Mouse (Mus musculus) T-helper 2 cell (primary cell): Measurements from ENCODE around the gene Pknox2.

Experiments used
- in situ Hi-C: fragments of 300-600 bp; cut with MboI, MseI; formaldehyde crosslinking; loops from one replicate; pipeline ENCODE4 v1.15.1; 2025; ENCODE audit warnings: high pct_unique_total_duplicates

The Pknox2 gene

DNA sequence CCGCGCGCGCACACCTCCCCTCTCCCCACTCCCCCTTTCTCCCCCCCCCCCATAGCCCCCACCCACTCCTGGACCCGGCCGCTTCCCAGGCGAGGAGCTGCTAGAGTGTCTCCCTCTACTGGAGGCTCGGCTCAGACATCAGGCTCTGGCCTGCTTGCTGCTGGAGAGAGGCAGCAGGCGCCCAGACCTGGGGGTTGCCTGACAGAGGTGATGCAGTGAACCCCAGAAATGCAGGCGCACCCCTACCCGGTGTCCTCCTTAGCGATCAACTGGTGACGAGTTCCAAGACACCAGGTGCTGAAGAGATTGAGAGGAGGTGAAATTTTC, at the start of gene Pknox2:
Gene Pknox2 (minus strand): TSS at position 49 of the 327 bp plus-strand sequence.
- in situ Hi-C loops, result no loop called here

DNA sequence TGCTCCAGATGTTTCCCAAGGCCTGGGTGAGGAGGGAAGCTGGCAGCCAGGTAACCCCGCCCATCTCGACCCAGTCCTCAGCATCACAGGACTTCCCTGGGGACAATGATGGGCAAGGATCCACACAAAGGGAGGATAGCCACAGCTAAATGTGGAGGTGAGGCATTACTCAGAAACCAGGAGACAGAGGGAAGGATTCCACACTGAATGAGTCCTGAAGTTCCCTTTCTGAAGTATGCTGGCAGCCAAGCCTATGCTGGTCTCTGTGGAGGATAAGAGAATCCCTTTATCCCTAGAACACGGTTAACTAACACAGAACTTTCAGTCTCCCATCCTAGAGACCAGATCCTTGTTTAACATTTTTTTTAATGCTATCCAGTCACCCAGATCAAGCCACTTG, 40.8 kb upstream of the Pknox2 start:
- in situ Hi-C loops, result no loop called here

DNA sequence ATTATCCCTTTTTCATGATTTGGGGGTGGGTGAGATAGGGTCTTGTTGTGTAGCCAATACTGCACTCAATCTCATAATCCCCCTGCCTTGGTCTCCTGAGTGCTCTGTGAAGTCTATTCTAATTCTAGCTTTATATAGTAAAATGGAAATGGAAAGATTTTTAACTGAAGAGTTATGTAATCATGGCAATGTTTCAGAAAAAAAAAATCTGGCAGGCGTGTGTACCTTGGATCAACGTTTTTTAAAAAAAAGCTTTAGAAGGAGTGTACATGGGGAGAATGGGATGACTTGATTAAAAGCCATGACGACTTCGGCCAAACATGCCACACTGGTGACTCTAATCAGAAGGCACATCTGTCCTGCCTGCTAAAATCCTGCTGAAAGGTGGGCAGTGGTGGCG, 40.2 kb upstream of the Pknox2 start:
- in situ Hi-C loops, result no loop called here

DNA sequence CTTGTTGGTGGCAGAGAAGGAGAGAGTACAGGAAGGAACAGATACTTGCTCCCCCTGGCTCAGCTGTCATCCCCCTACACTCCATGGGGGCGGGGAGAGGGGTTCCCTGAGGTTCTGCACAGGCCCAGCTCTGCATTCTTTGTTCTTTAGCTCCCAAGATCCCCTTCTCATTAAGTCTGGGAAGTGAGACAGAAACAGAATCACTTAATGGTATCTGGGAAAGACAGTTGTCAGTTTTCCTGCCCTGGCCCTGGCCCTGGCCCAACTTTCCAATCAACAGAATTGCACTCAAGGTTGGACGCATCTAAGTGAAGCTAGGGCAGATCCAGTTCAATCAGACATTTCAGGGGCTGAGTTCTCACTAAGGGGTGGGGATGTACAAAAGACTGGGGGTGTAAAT, 36.0 kb upstream of the Pknox2 start:
- in situ Hi-C loops, result no loop called here

GRCm38 (mm10) chr9:37181596-37181995, 34.4 kb upstream of the Pknox2 start:
- in situ Hi-C loops, result no loop called here

DNA sequence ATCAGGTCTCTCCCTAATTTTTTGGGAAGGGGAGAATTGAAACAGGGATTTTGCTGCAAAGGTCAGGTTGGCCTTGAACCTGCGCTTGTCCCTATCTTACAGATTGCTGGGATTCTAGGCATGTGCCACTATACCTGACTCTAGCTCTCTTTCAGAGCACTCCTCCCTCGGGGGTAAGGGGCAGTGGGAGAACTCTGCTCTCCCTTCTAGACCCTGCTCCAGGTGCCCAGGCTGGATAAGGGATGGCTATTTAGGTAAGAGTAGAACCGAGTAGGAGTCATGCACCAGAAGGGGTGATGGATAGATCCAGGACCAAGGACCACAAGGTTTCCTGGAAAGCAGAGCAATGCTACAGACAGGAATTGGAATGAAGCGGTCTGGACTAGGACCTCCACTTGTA, 32.4 kb upstream of the Pknox2 start:
- in situ Hi-C loops, result loop anchor here (5.0 kb wide), 1 partner anchor 48 kb away; no protein-coding TSS in a partner anchor

DNA sequence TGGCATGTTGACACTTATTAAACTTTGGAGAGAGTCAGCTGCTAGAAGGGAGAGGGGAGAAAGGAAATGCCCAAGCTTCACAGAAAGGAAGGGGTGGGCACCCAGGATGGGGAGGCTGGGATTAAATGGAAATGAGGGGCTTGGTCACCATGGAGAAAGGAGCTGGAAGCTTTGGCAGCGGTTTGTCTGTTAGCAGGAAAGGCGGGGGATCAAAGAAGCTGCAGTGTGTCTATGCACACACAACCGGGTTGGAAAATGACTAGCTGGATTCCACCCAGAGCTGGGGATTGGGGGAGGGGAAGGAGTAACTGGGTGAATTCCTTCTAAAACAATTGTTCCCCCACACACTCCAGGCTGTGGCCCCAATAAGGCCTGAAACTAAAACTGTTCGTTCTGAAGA, 31.7 kb upstream of the Pknox2 start:
- in situ Hi-C loops, result loop anchor here (5.0 kb wide), 1 partner anchor 48 kb away; no protein-coding TSS in a partner anchor

GRCm38 (mm10) chr9:37177551-37177950, 30.3 kb upstream of the Pknox2 start:
- in situ Hi-C loops, result loop anchor here (5.0 kb wide), 1 partner anchor 50 kb away; no protein-coding TSS in a partner anchor

DNA sequence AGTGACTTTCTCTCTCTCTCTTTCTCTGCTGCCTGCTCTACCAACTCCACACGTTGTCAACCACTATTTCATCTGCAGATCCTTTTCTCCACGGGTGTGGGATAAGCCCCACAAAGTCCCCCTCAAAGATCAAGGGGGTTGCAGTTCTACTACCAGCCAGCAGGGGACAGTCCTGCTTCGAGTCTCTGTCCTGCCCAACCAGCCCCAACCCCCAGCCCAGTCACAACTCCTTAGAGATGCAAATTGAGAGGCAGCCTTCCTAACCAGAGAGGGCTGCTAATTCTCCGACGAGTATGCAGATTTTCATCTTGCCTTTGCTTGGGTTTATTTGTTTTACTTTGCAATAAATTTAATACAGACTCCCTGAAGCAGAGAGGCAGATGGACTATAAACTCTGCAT, 29.9 kb upstream of the Pknox2 start:
- in situ Hi-C loops, result loop anchor here (5.0 kb wide), 1 partner anchor 50 kb away; no protein-coding TSS in a partner anchor

GRCm38 (mm10) chr9:37176002-37176401, 28.8 kb upstream of the Pknox2 start:
- in situ Hi-C loops, result loop anchor here (5.0 kb wide), 1 partner anchor 51 kb away; no protein-coding TSS in a partner anchor

- in situ Hi-C loops, result no loop called here
Observed at GRCm38 (mm10) chr9:37173376-37173775, 26.2 kb upstream of the Pknox2 start.

DNA sequence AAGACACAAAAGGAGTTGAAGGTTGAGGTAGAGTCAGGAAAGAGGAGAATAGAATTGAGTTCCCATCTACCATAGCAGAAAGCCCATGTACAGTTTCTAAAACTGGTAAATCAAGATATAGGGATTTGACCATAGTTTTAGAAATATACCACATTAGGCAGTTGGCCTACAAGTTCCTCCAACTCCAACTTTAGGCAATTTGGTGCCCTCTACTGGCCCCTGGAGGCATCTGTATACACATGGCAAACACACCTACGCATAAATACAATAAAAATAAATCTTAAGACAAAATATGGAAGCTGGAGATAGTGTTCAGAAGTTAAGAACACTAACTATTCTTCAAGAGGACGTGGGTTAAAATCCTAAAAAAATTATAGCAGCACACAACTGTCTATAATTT, 19.7 kb upstream of the Pknox2 start:
- in situ Hi-C loops, result no loop called here

- in situ Hi-C loops, result no loop called here
Observed at GRCm38 (mm10) chr9:37160686-37161085, 13.5 kb upstream of the Pknox2 start.

GRCm38 (mm10) chr9:37147886-37148285, 679 bp upstream of the Pknox2 start:
- in situ Hi-C loops, result no loop called here

- in situ Hi-C loops, result no loop called here
Observed at GRCm38 (mm10) chr9:37146603-37147358, 426 bp downstream of the Pknox2 start.

- in situ Hi-C loops, result no loop called here
Observed at GRCm38 (mm10) chr9:37146353-37146602, 929 bp downstream of the Pknox2 start.

GRCm38 (mm10) chr9:37145616-37146352, 1.4 kb downstream of the Pknox2 start:
- in situ Hi-C loops, result no loop called here

DNA sequence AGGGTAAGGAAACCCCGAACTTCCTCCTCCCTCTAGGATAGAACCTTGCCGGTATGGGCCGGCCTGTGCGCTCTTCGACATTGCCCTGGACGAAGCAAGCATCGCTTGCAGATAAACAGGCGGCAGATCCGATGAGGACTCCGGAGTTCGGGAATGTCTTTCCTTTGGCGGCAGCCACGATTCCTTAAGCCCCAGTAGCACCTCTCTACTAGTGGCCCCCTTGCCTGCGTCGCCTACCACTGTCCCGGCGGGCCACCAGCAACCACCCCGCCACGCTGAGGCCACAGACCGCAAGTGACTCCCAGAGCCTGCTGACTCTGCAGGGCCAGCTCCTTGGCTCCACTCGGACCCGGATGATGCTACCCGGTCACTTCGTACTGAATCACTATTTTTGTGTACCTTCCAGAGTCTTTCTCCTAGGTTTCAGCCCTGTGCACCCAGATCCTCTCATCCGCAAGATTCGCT, 2.0 kb downstream of the Pknox2 start:
- in situ Hi-C loops, result no loop called here

DNA sequence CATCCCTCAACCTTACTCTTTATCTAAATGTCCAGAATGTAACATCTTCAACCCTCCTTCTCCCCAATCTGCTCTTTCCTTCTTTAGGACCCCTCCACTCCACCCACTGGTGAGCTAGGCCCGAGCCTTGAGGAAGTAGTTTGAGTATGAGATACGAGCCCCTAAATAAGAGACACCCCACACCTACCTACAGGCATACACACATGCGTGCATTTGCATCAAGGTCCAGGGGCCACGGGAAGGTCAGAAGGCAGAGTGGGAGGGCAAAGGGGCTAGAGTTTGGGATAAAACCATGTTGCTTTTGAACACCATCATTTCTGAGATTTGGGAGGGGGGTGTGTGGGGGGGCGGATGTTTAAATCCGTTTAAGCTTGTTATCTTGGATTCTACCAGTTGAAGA, 2.5 kb downstream of the Pknox2 start:
- in situ Hi-C loops, result no loop called here

- in situ Hi-C loops, result no loop called here
Observed at GRCm38 (mm10) chr9:37144251-37144650, 3.0 kb downstream of the Pknox2 start.

GRCm38 (mm10) chr9:37143046-37143931, 3.9 kb downstream of the Pknox2 start:
- in situ Hi-C loops, result no loop called here

- in situ Hi-C loops, result no loop called here
Observed at GRCm38 (mm10) chr9:37142107-37142506, 5.1 kb downstream of the Pknox2 start.
